Comparison of ENCODE assay signal across 20 mouse cellular contexts in genomic region chr10:42879682-42880081, GRCm38 (mm10).
"Had no signal": no experiment of that assay in that cellular context is flagged by ENCODE, and none has a peak within 500 bp of the region (broad histone marks: within the 10 kb centered on the region; RNA-seq: fewer than 3 reads in every experiment).

No protein-coding gene starts in this region.

- H3K9me3 ChIP-seq: hindbrain, embryonic 15.5 days; limb, embryonic 10.5 days; limb, embryonic 13.5 days; liver, embryonic 12.5 days; liver, embryonic 15.5 days; lung, embryonic 15.5 days; midbrain, embryonic 12.5 days; midbrain, embryonic 15.5 days; neural tube, embryonic 12.5 days; neural tube, embryonic 15.5 days had no signal

- ATAC-seq: liver, embryonic 12.5 days; midbrain, embryonic 15.5 days had no signal

- H3K4me1 ChIP-seq: hindbrain, embryonic 15.5 days; liver, embryonic 12.5 days; liver, embryonic 15.5 days; midbrain, embryonic 12.5 days; midbrain, embryonic 15.5 days; neural tube, embryonic 12.5 days; neural tube, embryonic 15.5 days had no signal

- DNase-seq: kidney, adult 8-10 months; layer of hippocampus, adult 9-11 months; liver; lung, adult 18-20 months; lung, postnatal 10 days; lung, postnatal 36 days; right cerebral cortex, adult 18-20 months; right cerebral cortex, postnatal 25 days; thymus, postnatal 25 days had no signal

- H3K4me3 ChIP-seq: hindbrain, embryonic 15.5 days; limb, embryonic 10.5 days; limb, embryonic 13.5 days; liver, embryonic 12.5 days; liver, embryonic 15.5 days; lung, embryonic 15.5 days; megakaryocyte, embryonic 14.5 days; midbrain, embryonic 12.5 days; midbrain, embryonic 15.5 days; neural tube, embryonic 12.5 days; neural tube, embryonic 15.5 days had no signal

- H3K27ac ChIP-seq: hindbrain, embryonic 15.5 days; limb, embryonic 10.5 days; limb, embryonic 13.5 days; liver, embryonic 12.5 days; liver, embryonic 15.5 days; lung, embryonic 15.5 days; midbrain, embryonic 12.5 days; midbrain, embryonic 15.5 days; neural tube, embryonic 12.5 days; neural tube, embryonic 15.5 days had no signal

- H3K36me3 ChIP-seq: hindbrain, embryonic 15.5 days; limb, embryonic 10.5 days; limb, embryonic 13.5 days; liver, embryonic 12.5 days; liver, embryonic 15.5 days; lung, embryonic 15.5 days; midbrain, embryonic 12.5 days; midbrain, embryonic 15.5 days; neural tube, embryonic 12.5 days; neural tube, embryonic 15.5 days had no signal

- H3K4me2 ChIP-seq: hindbrain, embryonic 15.5 days; limb, embryonic 13.5 days; liver, embryonic 12.5 days; liver, embryonic 15.5 days; lung, embryonic 15.5 days; midbrain, embryonic 12.5 days; midbrain, embryonic 15.5 days; neural tube, embryonic 12.5 days; neural tube, embryonic 15.5 days had no signal

- H3K9ac ChIP-seq: hindbrain, embryonic 15.5 days; limb, embryonic 13.5 days; liver, embryonic 12.5 days; liver, embryonic 15.5 days; lung, embryonic 15.5 days; midbrain, embryonic 12.5 days; midbrain, embryonic 15.5 days; neural tube, embryonic 12.5 days; neural tube, embryonic 15.5 days had no signal

- H3K27me3 ChIP-seq: hindbrain, embryonic 15.5 days; limb, embryonic 13.5 days; liver, embryonic 12.5 days; liver, embryonic 15.5 days; lung, embryonic 15.5 days; midbrain, embryonic 12.5 days; midbrain, embryonic 15.5 days; neural tube, embryonic 12.5 days; neural tube, embryonic 15.5 days had no signal
